Mouse (Mus musculus) liver, postnatal 0 days (tissue): ENCODE measurements around the gene Popdc2.

ENCODE experiments used
- CTCF ChIP-seq: sonication (generic); IDR thresholded peaks from 2 replicates; pipeline ENCODE4 v1.5.1; 2016; ENCODE audit warnings: antibody characterized with exemption, low read depth
- EP300 ChIP-seq: IDR thresholded peaks from 2 replicates; pipeline ENCODE4 v1.6.1; 2016; ENCODE audit warnings: antibody characterized with exemption, low read depth, mild to moderate bottlenecking

- no peak for TF ChIP-seq CTCF
- no peak for TF ChIP-seq EP300
Observed at GRCm38 (mm10) chr16:38358256-38358812, 3.7 kb upstream of the Popdc2 start.
